Mouse (Mus musculus): ENCODE results near the gene Sgms2.

Sgms2 gene

DNA sequence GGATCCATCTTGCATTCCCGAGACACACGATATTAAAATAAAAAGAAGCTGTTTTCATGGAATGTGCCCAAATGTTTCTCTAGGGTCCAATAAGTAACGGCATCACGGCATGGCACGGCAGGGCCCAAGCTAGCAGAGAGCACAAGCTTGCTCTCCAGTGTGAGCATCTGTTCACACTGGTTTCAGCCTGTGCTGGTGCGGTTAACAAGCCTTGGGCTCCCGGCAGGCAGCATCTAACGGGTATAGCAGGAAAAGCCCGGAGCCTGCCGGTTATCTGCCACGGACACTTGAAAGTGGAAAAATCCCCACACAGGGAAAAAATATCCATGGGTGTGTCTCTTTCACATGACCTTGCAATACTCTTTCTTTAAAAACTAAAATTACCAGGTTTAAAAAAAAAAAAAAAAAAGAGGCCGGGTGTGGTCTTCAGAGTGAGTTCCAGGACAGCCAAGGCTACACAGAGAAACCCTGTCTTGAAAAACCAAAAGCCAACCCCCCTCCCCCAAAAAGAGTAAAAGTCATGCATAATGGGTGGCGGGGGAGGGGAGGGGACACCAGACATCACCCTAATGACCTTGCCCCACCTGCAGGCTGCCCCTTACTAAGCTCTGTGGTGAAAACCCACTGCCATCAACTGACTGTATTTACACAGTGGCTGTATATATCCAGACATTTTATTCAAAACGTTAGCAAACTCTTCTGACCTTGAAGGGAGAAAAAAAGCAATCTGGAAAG, 169.0 kb downstream of the Sgms2 start:
- no peaks in the 10 kb centered on the region for H3K36me3 ChIP-seq (ENCODE audit: control insufficient read depth, insufficient read depth, low read length, poor library complexity, severe bottlenecking)
- DNase-seq (ENCODE audit: low read depth, low spot score) = no peak
- H3K27me3 ChIP-seq (ENCODE audit: control insufficient read depth, insufficient read depth, low read length, poor library complexity, severe bottlenecking) = no peaks in the 10 kb centered on the region

DNA sequence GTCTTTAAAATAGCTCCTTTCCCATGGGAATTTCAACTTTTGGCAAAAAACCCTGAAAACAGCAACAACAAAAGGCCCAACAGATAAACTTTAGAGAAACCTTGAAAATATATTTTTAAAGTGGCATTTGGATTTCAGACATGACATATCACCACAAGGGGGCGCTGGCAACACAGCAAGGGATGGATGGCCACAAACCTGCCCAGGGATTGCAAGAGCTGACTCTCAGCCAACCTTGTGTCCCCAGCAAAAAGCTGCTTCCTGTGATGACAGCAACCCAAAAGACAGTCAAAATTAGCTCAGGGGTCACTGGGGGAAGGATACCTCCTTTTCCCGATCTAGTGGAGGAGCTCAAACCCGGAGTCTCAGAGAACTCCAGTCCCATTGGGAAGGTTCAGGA, 171.0 kb downstream of the Sgms2 start:
- DNase-seq (ENCODE audit: low read depth, low spot score) = peak; percentile 77
- no peaks in the 10 kb centered on the region for H3K36me3 ChIP-seq (ENCODE audit: control insufficient read depth, insufficient read depth, low read length, poor library complexity, severe bottlenecking)

DNA sequence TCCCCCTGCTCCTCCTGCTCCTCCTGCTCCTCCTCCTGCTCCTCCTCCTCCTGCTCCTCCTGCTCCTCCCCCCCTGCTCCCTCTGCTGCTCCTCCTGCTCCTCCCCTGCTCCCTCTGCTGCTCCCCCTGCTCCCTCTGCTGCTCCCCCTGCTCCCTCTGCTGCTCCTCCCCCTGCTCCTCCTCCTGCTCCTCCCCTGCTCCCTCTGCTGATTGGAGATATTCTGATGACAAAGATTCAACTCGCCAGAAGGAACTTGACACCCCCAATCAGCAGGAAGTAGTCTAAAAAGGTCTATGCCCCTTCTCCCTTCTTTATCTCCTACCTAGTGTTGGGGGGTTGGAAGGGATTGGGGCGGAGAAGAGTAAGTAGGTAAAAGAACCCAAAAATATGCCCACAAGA, 173.0 kb downstream of the Sgms2 start:
- no peak for DNase-seq (ENCODE audit: low read depth, low spot score)
- Histone ChIP-seq H3K36me3 (ENCODE audit: control insufficient read depth, insufficient read depth, low read length, poor library complexity, severe bottlenecking) (no peaks in the 10 kb centered on the region), H3K27me3 (ENCODE audit: control insufficient read depth, insufficient read depth, low read length, poor library complexity, severe bottlenecking) (no peaks in the 10 kb centered on the region; the same call in 1 of the 2 replicates)

More for the DNA sequence above, 171.0 kb downstream of the Sgms2 start:
- H3K27me3 ChIP-seq (ENCODE audit: control insufficient read depth, insufficient read depth, low read length, poor library complexity, severe bottlenecking) = no peaks in the 10 kb centered on the region

DNA sequence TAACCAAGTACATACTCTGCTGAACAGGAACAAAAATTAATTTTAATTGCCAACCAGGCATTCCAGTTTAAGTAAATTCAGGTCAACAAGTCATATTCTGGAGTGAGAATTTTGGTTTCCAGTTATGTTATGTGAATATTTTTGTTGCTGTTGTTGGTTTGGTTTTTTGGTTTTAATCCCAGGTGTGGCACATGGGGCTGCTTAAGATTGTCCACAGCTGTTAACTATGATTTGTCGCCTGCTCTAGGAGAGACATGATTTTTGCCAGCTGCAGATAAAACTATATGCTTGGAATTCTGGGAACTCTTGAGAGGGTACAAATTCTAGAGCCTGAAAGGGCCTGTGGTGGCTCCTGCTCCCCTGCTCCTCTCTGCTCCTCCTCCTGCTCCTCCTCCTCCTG, 174.1 kb downstream of the Sgms2 start:
- Histone ChIP-seq H3K27me3 (ENCODE audit: control insufficient read depth, insufficient read depth, low read length, poor library complexity, severe bottlenecking) (no peaks in the 10 kb centered on the region; the same call in 1 of the 2 replicates), H3K36me3 (ENCODE audit: control insufficient read depth, insufficient read depth, low read length, poor library complexity, severe bottlenecking) (no peaks in the 10 kb centered on the region)
- DNase-seq (ENCODE audit: low read depth, low spot score) = no peak

DNA sequence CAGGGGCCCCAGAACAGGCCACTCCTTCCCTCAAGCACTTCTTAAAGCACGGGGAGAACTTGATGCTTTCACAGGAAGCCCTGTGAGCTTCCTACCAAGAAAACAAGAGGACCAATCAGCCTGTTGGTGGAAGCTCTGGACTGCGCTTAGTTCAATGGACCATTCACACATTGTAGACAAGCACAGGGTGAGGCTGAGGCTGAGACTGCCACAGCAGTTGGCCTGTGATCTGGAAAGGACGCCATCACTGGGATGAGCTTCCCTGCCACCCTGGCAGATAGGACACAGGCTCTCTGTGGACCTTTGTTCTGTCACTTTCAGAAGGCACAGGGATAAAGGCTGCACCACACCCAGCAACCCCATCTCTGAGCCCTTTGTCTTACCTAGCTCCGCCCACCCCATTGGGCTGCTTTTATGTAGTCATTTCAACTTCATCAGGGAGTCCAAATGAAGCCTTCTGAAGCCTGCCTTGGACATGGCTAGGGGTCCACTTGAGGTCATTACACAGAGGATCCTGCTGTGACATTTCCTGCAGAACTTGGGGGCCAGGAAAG, 175.2 kb downstream of the Sgms2 start:
- H3K36me3 ChIP-seq (ENCODE audit: control insufficient read depth, insufficient read depth, low read length, poor library complexity, severe bottlenecking) = no peaks in the 10 kb centered on the region
- no peak for DNase-seq (ENCODE audit: low read depth, low spot score)
- no peaks in the 10 kb centered on the region; the same call in 1 of the 2 replicates for H3K27me3 ChIP-seq (ENCODE audit: control insufficient read depth, insufficient read depth, low read length, poor library complexity, severe bottlenecking)

DNA sequence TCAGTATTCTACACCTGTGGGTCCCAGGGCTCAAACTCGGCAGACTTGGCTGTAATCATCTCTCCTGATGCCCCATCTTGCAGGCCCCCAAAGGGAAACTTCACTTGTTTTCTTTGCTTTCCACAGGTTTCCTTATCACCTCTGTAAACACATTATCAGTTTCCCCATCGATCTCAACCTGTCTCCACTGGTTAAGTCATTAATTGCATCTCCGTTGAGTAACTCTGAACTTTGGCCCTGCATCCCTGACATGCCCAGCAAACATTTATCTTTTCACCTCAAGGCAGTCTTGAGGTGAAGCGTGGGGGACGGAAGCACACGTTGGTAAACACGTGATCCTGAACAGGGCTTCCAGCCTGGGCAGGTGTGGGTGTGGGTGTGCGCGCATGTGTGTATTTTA, 178.9 kb downstream of the Sgms2 start:
- Histone ChIP-seq H3K27me3 (ENCODE audit: control insufficient read depth, insufficient read depth, low read length, poor library complexity, severe bottlenecking) (no peaks in the 10 kb centered on the region; the same call in 1 of the 2 replicates), H3K36me3 (ENCODE audit: control insufficient read depth, insufficient read depth, low read length, poor library complexity, severe bottlenecking) (no peaks in the 10 kb centered on the region)
- DNase-seq (ENCODE audit: low read depth, low spot score) = no peak

DNA sequence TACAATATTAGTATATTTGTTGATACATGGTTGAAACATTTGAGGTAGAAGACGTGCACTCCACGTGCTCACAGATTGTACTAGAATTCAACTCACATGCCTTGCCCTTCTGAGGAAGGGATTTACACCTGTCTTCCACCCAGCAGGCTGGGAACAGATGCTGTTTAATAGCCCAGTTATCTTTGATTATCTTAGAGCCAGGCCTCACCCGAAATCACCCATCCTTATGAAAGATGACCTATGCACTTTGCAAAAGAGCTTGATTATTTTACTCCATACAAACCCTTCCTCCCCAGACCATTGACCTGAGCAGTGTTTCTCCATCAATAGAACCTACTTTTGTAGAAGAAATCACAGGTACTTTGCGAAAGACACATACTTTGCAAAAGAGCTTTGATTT, 180.6 kb downstream of the Sgms2 start:
- H3K27me3 ChIP-seq (ENCODE audit: control insufficient read depth, insufficient read depth, low read length, poor library complexity, severe bottlenecking) = no peaks in the 10 kb centered on the region; the same call in 1 of the 2 replicates
- no peak for DNase-seq (ENCODE audit: low read depth, low spot score)
- no peaks in the 10 kb centered on the region for H3K36me3 ChIP-seq (ENCODE audit: control insufficient read depth, insufficient read depth, low read length, poor library complexity, severe bottlenecking)

DNA sequence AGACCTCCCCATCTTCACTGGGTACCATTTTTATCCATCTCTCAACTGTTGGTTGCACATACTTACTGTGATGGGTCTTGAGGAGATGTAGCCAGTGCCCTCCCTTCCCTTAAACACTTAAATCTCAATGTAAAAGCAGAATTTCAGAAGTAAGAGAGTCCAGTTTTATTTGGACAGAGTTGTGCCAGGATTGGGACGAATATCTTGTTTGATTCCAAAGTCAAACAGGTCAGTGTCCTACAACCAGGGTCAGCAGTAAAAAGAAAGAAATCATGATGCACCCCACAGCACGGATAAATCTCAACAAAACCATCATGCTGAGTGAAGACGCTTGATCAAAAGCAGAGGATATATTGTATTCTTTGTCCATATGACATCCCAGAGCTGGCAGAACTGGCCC, 183.4 kb downstream of the Sgms2 start:
- no peaks in the 10 kb centered on the region for H3K36me3 ChIP-seq (ENCODE audit: control insufficient read depth, insufficient read depth, low read length, poor library complexity, severe bottlenecking)
- no peak for DNase-seq (ENCODE audit: low read depth, low spot score)
- H3K27me3 ChIP-seq (ENCODE audit: control insufficient read depth, insufficient read depth, low read length, poor library complexity, severe bottlenecking) = no peaks in the 10 kb centered on the region

DNA sequence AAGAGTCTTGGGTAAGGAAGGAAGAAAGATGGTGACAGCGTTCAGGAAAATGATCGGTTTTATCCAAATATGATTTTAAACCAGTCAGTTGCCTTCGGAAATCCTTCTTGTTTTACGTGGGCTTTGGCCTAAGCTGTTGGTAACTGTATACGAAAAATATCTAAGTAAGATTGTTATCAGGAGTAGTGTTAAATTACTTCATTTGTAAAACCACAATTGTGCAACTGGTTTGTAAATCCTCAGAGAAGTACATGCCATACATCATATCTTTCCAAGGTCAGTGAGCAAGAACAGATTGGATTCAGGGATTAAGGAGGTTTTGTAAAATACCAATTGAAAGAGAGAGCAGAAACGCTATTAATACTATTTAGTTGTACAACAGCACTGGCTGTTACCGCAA, 185.0 kb downstream of the Sgms2 start:
- no peaks in the 10 kb centered on the region for H3K36me3 ChIP-seq (ENCODE audit: control insufficient read depth, insufficient read depth, low read length, poor library complexity, severe bottlenecking)

DNA sequence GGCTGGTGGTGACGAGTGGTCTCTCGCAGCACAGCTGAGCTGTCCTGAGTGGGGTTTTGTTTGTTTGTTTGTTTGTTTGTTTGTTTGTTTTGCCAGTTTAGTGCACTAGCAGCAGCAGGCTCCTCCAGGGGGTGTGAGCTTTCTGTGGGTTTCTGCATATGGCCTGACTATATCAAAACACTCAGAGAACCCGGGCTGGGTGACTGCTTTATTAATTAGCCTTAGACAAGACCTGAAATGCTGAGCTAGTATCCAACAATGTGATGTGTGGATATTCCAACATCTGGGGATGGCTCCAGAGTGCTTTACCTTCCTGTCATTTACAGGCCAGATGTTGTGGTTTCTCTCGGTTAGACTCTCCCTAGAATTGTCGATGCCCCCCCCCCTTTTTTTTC, 187.9 kb downstream of the Sgms2 start:
- no peaks in the 10 kb centered on the region for H3K27me3 ChIP-seq (ENCODE audit: control insufficient read depth, insufficient read depth, low read length, poor library complexity, severe bottlenecking)
- DNase-seq (ENCODE audit: low read depth, low spot score) = no peak
- H3K36me3 ChIP-seq (ENCODE audit: control insufficient read depth, insufficient read depth, low read length, poor library complexity, severe bottlenecking) = no peaks in the 10 kb centered on the region

More for the DNA sequence above, 185.0 kb downstream of the Sgms2 start:
- H3K27me3 ChIP-seq (ENCODE audit: control insufficient read depth, insufficient read depth, low read length, poor library complexity, severe bottlenecking) = no peaks in the 10 kb centered on the region
- no peak for DNase-seq (ENCODE audit: low read depth, low spot score)

DNA sequence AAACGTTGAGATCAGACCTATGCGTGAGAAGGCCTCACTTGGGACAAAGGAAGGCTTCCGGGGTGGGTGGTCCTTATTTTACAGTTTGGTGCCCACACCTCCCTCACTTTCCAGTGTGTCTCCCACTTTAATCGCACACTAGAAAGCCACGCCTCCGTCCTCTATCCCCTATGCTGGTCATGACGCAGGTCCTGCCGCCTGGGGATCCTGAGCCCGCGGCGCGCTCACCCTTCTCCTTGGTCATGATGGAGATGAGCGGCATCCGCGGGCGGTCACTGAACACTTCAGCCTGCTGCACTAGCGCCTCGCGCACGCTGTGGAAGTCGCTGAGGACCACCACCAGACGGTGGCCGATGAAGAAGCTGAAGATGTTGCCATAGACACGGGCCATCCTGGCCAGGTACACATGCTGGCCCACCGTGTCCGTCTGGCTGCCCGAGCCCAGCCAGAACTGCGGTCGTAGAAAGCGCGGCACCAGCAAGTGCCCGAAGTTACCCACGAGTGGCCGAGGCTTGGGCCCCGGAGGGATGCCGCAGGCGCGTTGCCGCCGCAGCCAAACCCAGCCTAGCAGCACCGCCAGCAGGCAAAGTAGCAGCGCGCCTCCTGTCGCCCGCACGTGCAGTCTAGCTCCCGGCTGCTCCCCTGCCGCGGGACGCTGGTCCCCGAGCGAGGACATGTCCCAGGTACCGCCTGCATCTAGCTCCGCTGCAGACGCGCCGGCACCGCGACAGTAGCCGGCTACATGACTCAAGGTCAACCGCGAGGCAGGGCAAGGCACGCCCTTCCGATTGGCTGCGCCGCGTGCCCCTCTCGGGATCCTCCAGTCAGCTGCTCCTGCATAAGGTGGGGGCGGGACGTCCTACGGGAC, 188.5 kb downstream of the Sgms2 start, which contains the start of gene Cyp2u1:
TSS of gene Cyp2u1 (minus strand) at position 776 of the 868 bp plus-strand sequence.
- Histone ChIP-seq H3K36me3 (ENCODE audit: control insufficient read depth, insufficient read depth, low read length, poor library complexity, severe bottlenecking) (no peaks in the 10 kb centered on the region), H3K27me3 (ENCODE audit: control insufficient read depth, insufficient read depth, low read length, poor library complexity, severe bottlenecking) (no peaks in the 10 kb centered on the region)
- peak; percentile 88 for DNase-seq (ENCODE audit: low read depth, low spot score)

DNA sequence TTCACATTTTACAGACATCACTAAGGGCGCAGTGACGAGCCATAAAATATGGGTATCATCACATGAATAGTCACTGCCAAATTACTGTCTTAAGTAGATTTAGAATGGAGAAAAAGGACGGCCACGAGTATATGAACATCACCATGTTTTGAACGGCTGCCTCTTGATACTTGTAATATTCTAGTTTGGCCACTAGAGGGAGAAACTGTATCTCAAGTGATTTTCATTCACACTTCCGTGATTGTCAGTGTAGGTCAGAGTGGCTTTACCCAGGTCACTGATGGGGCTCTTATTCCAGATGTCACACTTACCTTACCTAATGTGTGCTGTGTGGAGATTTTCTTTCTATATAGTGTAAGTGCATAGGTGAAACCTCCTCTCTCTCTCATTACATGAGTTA, 191.3 kb downstream of the Sgms2 start:
- Histone ChIP-seq H3K36me3 (ENCODE audit: control insufficient read depth, insufficient read depth, low read length, poor library complexity, severe bottlenecking) (no peaks in the 10 kb centered on the region), H3K27me3 (ENCODE audit: control insufficient read depth, insufficient read depth, low read length, poor library complexity, severe bottlenecking) (no peaks in the 10 kb centered on the region)
- DNase-seq (ENCODE audit: low read depth, low spot score) = peak; percentile 78

DNA sequence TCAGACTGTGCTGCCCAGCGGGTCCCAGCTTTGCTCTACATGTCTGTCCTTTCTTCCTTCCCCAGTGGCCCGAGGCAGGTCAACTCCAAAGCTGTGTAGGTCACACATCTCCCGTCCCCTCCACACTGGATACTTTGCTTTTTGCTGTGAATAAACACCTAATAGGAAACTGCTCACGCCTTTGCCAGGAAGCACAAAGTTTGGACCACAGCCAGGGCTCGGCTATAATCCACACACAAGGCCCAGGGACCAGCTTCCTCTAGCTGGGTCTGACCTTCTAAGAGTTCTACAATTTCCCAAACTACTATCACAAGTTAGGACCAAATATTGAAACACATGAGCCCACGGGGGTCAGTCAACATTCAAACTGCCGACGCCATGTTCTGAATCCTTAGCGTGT, 192.1 kb downstream of the Sgms2 start:
- no peaks in the 10 kb centered on the region for H3K27me3 ChIP-seq (ENCODE audit: control insufficient read depth, insufficient read depth, low read length, poor library complexity, severe bottlenecking)
- no peaks in the 10 kb centered on the region for H3K36me3 ChIP-seq (ENCODE audit: control insufficient read depth, insufficient read depth, low read length, poor library complexity, severe bottlenecking)
- no peak for DNase-seq (ENCODE audit: low read depth, low spot score)

DNA sequence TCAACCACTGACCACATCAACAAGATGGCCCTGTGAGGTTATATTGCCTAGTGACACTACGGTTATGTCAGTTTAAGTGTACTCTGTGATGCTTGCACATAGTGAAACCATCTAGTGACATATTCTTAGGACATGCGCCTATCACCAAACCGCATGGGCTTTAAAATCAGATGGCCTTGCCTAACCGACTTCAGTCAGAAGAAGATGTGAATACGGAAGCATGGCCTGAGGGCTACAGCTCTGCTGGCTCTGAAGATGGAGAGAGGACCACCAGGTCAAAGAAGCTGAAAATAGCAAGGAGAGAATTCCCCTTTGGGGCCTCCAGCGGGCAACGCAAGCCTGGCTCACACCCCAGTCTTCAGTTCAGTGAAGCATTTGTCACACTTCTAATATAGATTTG, 194.3 kb downstream of the Sgms2 start:
- H3K27me3 ChIP-seq (ENCODE audit: control insufficient read depth, insufficient read depth, low read length, poor library complexity, severe bottlenecking) = no peaks in the 10 kb centered on the region
- no peak for DNase-seq (ENCODE audit: low read depth, low spot score)
- no peaks in the 10 kb centered on the region for H3K36me3 ChIP-seq (ENCODE audit: control insufficient read depth, insufficient read depth, low read length, poor library complexity, severe bottlenecking)
